Mouse (Mus musculus): ENCODE measurements at regions not wholly inside any gene's neighbourhood (a gene's known extent, or its start where the extent isn't known, plus 50 kb on each side); places are given as distances from the start of the nearest gene placed in this dataset.

GRCm38 (mm10) chr11:71976724-71977481, 60.4 kb downstream of the Aipl1 start:
- no peak for DNase-seq (ENCODE audit: low spot score in 2 of 2)

DNA sequence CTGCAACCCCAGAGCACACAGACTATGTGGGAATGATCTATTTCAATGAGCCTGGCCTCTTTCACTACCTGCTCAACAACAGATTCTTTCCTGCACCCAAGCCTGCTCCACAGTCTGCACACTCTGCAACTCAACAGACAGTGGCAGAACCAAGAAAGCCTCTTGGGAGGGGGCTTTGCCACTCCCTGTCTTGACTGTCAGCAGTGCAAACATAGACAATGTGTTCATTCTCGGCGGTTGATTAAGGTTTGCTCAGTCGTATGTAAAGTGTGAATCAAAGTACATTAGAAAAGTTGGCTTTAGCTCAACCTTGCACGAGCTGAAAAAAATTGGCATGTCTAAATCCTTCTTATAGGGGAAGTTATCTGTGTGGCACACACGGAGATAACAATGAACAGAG, 66.0 kb downstream of the Aipl1 start:
- DNase-seq (ENCODE audit: low spot score in 2 of 2): no peak

GRCm38 (mm10) chr11:71962306-71962705, 75.0 kb downstream of the Aipl1 start:
- DNase-seq (ENCODE audit: low spot score in 2 of 2): no peak

DNA sequence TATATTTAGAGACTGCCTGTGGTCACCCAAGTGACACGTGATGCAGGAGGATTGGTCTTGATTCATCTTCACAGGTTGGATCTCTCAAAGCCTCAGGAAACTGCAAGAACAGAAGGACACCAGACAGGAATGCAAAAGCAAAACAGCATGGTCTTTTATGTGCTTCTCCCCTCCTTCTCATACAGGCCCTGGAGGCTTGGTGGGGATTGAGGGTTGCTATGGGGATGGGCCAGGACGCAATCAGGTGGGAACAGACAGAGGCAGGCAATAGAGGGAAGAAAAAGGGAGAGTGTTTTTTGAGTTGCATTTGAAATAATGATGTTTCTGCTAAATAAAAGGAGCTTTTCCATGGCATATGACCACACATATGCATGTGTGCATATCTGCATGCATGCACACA, 84.8 kb downstream of the Aipl1 start:
- no peak for DNase-seq (ENCODE audit: low spot score in 2 of 2)

DNA sequence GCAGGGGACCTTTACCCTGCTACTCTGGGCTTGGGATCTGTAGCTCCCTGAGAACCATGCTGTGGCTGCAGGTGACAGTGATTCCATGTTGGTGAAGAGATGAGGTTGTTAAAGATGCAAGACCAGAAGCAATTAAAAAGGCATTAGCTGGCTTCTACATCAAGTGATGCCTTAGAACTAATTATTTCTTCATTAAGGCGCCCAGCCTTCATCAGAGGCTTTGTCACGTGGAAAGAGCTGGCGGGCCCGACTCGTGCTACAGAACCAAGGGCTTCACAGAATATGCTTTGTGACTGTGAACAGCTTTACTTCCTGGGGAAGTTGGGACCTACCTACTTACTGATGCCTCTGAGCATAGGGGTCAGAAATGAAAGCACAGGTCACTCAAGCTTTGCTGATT, 90.1 kb downstream of the Aipl1 start:
- no peak for DNase-seq (ENCODE audit: low spot score in 2 of 2)

GRCm38 (mm10) chr11:71945098-71945413, 92.3 kb downstream of the Aipl1 start:
- DNase-seq (ENCODE audit: low spot score in 2 of 2): no peak

GRCm38 (mm10) chr11:71944398-71945097, 92.8 kb downstream of the Aipl1 start:
- DNase-seq (ENCODE audit: low spot score in 2 of 2): peak; percentile 28 to 58

DNA sequence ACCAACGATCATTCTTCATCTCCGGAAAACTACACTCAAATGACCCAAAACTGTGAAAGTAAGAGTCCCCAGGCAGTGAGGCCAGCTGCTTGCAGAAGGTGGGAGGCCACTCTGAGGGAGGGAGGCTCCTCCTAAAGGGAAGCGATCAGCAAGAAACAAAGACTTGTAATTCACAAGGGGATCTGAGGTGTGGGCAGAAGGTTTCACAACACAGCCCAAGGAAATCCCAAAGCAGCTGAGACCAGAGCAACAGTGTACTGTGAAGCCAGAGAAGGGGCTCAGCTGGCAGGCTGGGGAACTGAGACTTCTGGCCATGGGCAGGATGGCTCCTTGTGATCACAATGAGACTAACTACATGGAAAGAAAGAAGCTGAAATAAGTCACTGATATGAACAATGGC, 93.8 kb downstream of the Aipl1 start:
- no peak for DNase-seq (ENCODE audit: low spot score in 2 of 2)

GRCm38 (mm10) chr11:71939066-71939465, 98.2 kb downstream of the Aipl1 start:
- no peak for DNase-seq (ENCODE audit: low spot score in 2 of 2)

GRCm38 (mm10) chr11:71937108-71937507, 100.2 kb downstream of the Aipl1 start:
- no peak for DNase-seq (ENCODE audit: low spot score in 2 of 2)

DNA sequence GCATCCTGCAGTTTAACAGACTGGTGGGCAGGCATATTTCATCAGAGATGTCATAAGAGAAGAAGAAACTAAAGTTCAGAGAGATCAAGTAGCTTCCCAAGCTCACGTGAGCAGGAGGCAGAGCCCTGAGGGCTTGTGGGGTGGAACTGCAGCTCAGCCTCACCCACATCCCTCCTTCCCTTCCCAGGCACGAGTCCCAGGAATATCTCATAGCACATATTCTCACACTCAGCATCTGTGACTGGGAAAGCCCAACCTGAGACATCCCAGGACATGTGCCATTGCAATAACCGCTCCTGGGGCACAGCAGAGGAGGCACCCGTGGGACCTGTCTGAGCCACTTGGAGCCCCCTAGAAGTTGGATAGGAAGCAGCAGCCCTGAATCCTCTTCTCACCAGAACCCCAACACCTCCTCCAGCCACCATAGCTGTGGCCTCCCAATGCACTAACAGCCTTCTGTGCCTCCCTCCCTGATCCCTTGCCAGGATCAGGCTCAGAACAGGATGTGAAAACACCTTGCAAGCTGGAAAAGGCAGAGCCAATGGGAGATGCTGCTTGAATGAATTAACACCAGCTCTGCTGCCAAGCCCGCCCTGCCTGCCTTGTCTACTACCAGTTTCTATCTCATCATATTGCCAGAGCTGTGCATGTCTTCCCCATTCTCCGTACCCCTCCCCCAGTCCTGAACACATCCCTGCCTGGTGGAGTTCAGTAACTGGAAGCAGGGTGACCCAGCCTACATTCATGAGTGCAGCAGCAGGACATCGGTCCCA, 107.4 kb downstream of the Aipl1 start:
- peak in 1 of 2 experiments; percentile 49 for DNase-seq (ENCODE audit: low spot score in 2 of 2)

DNA sequence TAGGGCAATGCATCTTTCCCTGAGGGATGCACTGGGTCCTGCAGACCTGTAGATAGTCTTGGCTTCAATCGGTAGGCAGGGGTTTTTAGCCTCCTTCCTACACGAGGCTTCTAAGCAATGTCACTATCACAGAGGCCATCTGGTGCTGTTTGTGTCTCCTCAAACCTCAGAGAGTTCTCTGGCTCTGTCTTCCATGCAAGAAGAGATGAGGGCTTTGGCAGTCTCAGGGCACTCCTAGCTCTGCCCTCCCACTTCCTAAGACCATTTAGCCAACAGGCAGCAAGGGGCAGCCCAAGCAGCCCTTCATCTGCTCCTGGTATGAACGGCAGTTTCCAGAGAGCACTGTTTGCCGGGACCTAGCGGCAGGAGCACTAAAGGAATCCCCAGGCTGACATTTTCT, 122.6 kb downstream of the Aipl1 start:
- DNase-seq (ENCODE audit: low spot score in 2 of 2): no peak

DNA sequence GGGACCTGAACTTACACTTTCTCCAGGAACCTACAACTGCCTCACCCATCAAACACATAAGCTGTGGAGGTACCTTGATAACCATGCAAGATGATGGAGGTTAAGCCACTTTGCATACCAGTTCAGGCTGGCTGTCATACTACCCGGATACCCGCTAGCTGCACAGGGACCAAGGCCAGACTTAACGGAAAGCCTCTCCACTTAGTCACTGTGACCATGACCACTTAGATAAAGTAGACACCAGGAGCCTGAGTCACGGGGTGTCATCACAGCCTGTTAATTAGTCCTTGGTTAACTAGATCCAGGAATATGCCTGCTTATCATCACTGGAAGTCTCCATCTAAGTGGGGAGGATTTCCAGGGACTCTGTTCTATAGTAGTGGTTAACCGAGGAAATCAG, 124.7 kb downstream of the Aipl1 start:
- no peak for DNase-seq (ENCODE audit: low spot score in 2 of 2)

DNA sequence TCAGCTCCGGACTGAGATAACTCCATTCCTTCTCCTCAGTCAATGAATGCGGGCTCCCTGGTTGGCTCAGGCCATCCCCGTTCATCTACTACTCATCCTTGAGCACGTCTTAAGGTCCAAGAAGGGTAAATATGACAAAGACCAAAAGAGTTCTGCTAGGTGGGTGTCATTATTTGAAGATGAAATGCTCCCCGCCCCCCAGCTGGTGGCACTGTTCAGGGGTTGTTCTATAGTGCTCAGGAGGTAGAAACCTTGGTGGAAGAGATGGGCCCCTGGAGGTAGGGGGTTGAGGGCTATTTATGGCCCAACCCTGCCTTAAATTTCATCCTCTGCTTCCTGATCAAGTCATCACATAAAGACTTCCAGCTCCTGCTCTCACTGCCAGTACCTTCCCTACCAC, 126.0 kb downstream of the Aipl1 start:
- DNase-seq (ENCODE audit: low spot score in 2 of 2): no peak

GRCm38 (mm10) chr11:71908616-71909015, 128.7 kb downstream of the Aipl1 start:
- no peak for DNase-seq (ENCODE audit: low spot score in 2 of 2)

GRCm38 (mm10) chr11:71903020-71903410, 134.3 kb downstream of the Aipl1 start:
- no peak for DNase-seq (ENCODE audit: low spot score in 2 of 2)

DNA sequence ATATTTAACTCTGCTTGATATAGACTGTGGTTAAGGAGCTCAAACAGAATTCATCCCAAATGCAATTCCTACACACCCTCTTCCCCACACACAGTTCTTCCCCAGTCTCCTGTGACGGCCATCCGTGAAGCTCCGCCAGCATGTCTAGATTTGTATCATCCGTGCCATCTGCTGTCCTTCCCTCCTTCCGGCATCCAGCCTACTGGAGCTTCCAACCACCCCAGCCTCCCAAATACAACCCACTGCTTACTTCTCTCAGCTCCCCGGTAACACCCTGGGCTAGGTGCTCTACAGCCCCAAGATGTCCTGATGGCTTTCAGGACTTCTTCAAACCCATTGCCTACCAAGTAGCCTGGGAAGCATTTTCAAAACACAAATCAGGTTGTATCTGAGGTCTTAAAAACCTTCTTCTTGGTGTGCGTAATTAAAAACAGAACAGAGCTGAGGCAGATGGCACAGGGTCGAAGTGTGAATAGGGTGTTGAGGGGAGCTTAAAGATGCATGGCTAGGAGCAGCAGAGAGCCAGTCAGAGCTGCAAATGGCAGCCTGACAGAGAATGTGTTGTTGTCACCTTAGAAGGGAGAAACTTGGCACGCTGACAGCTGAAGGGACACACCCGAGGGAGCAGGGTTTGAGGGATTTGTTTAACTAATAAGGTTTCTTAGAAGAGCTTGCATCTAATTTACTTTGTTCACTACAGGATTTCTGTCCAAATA, 134.8 kb downstream of the Aipl1 start:
- DNase-seq (ENCODE audit: low spot score in 2 of 2): peak; percentile 24 to 46

DNA sequence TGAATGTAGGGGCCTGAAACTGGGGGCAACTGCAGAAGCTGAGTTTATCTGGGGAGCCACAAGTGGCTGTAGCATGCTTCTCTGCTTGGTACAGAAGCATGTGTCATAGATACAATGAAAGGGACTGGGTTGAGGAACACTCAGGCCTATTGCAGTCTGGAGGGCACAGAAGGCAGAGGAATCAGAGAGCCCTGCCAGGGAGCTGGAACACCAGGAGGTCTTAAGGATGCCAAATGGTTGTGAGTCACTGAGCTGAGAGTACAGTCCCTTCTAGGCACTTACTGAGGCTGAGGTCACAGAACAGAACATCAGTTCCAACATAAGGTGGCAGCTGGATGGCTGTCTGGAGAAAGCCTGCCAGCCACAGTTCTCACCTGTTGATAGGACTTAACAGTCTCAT, 136.5 kb downstream of the Aipl1 start:
- no peak for DNase-seq (ENCODE audit: low spot score in 2 of 2)

DNA sequence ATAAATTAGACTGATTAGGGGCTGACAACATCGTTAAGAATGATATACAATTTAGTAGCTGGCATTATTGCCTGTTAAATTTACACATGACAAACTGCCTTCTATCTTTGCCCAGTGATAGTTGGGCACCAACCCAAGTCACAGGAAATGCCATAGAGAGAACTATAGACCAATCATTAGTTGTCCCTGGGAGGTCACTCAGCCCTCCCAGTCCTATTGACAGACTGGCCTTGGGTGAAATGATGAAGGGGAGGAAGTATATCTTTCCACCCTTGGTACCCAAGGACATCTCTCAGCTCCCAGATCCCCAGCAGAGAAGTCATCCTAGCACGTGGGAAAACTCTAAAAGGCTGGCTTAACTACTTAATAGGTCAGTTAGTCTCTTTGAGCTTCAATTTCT, 139.8 kb downstream of the Aipl1 start:
- no peak for DNase-seq (ENCODE audit: low spot score in 2 of 2)

GRCm38 (mm10) chr11:71897141-71897540, 140.2 kb downstream of the Aipl1 start:
- DNase-seq (ENCODE audit: low spot score in 2 of 2): no peak

GRCm38 (mm10) chr11:71891181-71891580, 141.5 kb downstream of the Wscd1 start:
- no peak for DNase-seq (ENCODE audit: low spot score in 2 of 2)

DNA sequence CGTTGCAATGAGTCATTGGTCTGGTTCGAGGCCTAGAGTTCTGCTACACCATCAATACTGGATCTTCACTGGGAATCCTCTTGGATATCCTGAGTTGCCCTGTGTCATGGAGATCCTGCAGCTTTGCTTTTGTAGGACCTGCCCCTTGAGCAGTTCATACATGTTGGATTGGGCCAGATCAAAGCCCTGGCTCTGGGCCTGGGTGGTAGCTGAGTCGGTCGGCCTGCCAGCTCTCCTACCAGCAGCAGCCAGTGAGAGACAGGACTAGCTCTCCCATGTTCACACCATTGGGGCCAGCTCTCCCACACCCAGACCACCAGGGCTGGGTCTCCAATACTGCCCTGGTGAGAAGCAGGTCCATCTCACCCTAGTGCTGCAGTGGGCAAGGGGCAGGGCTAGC, 139.4 kb downstream of the Wscd1 start:
- DNase-seq (ENCODE audit: low spot score in 2 of 2): no peak
